Mouse (Mus musculus) gastrocnemius, adult 8-10 months (tissue): Measurements from ENCODE around the gene Spata4. TPM values are rescaled to one million over a fixed set of nuclear protein-coding genes. Genes with fewer than 3 reads are reported as not detected.
"Not testable (repeated sequence)": the region's sequence is repeated elsewhere in the genome, so short reads cannot be mapped to it uniquely, and the experiment has no call there.

Source experiments
- DNase-seq, 2 experiments: peaks; one replicate each; pipeline ENCODE4 v3.0.0; 2022; ENCODE audit warnings: low spot score in 2 of 2
- total RNA-seq, 4 experiments: library from RNA; stranded (reverse); gene quantifications; 2 replicates each; pipeline ENCODE4 v1.2.4; 2022

The Spata4 gene
- total RNA-seq: not detected

DNA sequence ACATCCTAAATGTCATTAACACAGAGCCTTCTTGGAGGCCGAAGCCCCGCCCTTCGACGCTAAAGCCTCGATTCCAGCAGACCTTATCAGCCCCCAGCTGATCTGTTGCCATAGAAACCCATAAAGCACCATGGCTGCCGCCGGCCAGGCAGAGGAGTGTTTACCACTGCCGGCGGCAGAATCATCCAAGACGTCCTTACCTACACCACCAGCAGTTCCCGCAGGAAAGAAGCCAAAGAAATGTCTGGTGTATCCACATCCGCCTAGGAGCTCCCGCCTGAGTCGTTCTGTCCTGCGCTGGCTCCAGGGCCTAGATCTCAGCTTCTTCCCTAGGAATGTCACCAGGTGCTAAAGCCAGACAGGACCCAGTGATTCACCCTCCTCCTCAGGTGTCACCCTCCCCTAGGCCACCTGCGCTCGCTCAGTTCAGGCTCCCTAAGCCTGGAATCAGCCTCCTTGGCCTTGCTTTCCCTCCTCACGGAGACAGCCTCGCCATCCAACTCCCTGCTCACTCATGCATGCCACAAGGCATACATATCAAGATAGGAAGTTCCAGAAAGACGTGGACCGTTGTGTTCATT lies at the start of gene Spata4:
TSS of gene Spata4 (plus strand) at position 111 of the 581 bp plus-strand sequence.
- DNase-seq: no peak

DNA sequence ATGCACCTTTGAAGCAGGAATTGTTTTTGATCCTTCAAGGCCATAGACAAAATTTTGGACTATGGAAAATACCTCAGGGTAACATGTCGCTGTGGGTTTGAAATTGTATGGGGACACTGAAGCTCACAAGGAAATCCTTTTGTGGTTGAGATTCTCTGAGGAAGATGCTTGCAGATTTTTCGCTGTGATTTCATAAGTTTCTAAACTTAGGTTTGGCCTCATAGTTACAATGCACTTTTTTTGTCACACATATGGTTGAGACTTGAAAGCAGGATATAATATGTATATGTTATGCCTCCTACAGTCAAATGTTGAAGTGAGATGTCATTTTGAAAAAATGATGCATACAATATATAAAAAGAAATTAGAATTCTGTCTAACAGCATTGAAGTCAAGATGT lies 45.7 kb upstream of the Spata4 start:
- DNase-seq: no peak

DNA sequence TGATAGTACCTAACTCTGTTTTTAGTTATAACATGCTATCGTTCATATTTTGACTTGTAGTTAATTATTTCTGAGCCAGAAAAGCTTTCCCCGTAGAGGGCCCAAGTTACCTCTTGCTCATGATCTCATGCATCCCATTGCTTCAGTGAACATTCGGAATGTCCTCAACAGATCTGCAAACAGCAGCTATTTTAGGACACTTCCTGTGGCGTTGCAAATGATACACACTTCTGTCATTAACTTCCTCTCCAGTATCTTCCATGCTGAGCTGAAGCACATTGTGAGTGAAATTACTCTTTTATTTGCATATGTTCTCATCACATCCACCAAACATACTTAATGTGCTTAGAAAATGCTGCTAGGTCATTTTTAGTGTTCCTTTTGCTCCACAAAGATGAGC lies 38.4 kb upstream of the Spata4 start:
- DNase-seq: no peak

DNA sequence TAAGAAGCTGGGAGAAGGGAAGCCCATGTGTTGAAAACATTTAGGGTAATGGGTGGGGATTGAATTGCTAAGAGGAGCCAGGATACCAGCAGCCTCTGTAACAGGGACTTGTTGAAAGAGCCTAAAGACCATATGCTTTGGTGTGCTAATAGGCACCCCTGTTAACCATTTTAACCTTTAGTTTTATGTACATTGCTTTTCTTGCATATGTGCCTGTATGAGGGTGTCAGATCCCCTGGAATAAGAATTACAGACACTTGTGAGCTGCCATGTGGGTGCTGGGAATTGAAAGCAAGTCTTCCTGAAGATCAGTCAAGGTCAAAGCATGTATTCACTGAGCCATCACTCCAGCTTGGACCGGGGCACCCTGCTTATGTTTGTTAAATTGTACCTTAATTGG lies 35.4 kb upstream of the Spata4 start:
- no peak for DNase-seq

DNA sequence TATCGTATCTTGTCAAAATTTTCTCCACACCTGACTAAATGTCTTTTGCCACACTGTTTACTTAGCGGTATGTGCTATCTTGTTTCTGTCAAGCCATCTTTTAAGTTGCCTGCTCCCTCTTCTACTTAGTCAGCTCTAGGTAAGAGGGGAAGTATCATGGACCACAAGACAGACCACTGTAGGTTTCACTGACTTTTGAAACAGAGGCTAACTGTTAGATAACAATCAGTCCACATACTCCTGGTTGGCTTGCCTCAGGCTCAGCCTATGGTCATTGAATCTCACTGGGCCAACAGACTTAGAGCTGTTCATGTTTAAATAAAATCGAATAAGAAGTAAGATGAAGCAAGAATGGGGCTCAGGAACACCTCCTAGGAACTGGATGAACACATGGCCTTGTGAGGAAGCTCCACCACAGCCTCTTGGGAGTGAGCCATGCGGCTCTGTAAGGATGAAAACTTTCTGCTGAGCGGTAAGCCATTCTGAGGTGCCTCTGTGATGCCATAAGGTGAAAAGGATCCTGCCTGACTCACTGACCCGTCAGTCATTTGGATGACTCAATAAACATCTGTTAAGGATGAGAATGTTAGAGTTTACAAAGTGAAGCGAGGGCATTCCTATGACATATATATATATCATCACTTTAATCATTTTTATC lies 34.8 kb upstream of the Spata4 start:
- DNase-seq: no peak

DNA sequence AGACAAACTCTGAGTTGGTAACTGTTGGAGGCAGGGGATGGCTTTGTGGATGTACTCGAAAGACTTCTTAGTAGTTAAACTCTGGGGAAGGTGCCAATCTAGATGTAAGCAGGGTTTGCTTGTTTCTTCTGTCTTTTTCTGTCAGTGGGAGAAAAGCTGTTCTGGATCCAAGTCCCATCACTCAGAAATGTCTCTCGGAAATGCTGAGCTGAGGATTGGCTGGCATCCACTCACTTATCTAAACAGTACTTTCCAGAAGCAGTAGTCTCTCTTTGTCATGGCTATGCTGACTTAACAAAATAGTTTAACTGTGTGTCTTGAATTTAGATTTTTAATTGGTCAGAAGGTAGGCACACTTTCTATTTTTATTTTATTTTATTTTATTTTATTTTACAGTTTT lies 33.4 kb upstream of the Spata4 start:
- no peak for DNase-seq

DNA sequence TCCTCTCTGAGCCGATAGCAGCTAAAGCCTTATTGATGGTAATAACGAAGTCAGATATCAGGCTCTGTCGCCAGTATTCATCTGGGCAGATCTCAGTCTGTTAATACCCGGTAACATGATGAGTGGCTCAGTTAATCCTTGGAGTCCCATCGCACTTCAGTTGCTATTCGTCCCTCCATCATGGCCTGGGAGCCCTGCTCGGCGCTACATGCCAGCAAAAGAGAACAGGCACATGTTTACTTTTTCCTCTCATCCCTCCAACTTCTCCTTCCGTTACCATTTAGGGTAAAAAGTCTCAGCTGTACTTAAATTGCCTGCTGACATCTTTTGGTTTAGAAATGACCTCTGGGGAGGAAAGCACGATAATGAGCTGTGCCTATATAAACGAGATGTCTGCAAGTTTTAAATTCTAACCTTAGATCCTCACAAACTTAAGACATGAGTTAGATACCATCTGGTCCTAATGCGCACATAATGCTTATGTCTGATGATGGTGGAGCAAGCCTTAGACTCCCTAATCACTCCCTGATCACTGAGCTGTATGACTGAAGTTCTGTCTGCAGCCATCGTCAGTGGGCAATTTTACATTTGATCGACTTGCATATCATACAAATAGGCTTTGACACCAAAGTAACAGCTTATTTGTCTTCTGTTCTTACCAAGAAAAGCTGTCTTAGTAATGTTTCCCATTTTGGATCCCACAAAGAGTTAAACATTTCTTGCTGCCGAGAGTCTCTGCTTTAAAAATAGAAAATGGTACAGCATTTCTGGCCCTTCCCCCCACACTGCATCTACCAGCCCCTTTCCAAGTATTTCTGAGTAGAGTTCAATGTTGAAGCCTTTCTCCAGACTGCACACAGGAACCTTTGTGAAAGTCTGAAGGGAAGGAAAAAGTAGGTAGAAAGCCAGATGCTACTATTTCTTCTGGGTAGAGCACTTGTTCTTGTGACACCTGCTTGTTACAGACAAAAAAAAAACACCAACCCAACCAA lies 29.7 kb upstream of the Spata4 start:
- peak in 1 of 2 experiments; percentile 7 for DNase-seq

DNA sequence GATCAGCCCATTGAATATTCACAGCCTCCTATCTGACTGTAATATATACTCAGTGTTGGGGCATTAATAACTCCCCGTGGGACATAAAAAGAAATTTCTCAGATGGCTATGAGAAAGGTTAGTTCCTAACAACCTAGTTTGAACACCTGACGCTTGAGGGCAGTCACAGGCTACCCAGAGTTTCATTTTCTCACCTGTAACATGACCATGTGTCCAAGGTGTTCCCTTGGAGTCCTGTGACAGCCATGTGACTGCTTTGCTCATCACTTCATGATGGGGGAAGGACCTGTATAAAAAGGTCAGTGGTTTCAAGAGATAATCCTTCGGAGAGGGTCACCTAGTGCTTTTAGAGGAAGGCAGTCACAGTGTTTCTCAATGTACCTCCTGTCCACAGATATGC lies 19.1 kb upstream of the Spata4 start:
- peak; percentile 15 to 41 for DNase-seq

DNA sequence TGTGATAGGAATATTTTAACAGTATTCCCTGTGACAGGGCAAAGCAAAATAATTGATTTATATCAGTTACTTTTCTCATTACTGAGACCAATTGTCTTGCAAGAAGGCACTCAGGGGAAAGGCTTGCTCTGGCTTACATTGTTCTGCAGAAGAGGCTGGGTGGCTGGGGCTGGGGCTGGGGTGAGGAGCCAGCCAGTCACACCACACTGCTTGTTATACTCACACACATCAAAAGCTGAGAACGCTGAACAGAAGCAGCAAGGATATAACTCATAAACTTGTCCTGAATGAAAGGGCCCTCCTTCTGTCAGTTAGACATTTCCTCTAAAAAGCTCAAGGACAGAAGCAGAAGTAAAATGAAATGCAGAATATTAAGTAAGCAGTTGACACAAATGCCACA lies 17.7 kb upstream of the Spata4 start:
- no peak for DNase-seq

DNA sequence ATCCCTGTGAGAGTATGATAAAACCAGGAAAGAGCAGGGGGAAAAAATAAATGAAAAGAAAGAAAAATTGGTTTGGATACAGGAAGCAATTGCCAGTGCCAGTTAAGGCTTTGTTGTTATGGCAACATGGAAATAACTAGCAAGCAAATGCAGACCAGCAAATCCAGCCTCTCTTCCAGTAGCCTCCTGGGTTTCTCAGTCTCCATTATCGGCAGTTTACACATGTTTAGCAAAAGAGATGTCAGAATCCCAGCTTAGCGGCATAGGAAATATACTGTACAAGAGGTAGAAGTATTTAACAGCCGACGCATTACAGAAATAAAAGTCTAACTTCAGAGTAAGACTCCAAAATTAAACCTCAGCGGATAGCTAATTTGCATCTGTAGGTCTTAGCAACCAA lies 5.9 kb upstream of the Spata4 start:
- DNase-seq: no peak

DNA sequence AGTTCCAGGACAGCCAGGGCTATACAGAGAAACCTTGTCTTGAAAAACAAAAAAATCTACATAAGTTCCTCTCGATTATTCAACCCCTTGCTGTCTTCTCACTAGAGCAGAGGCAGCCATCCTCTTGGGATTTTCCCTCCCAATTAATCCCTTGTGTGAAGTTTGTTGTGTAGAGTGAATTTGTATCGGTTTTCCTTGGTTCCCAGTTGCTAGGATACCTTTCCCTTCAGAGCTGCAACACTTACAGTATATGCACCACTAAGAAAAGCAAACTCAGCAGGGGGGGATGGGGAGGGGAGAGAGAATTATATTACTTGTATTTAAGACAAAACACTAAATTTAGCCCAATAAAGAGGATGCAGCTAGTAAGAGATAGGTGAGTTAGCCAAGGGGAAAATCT lies 4.5 kb upstream of the Spata4 start:
- no peak for DNase-seq

DNA sequence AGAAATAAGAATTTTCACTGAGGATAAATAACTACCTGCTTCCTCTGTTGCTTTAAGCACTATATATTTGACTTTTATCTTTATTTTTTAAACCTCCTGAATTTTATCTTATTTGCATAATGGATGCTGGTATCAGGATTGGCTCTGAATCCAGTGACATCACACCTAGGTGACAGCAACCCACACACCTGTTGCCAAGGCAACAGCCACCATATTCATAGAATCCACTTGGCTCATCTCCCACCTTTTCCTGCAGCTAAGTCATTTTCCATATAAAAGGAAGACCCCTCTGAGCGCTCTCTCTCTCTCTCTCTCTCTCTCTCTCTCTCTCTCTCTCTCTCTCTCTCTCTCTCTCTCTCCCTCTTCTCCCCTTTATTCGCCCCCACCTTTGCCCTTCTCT lies 3.6 kb upstream of the Spata4 start:
- no peak for DNase-seq

DNA sequence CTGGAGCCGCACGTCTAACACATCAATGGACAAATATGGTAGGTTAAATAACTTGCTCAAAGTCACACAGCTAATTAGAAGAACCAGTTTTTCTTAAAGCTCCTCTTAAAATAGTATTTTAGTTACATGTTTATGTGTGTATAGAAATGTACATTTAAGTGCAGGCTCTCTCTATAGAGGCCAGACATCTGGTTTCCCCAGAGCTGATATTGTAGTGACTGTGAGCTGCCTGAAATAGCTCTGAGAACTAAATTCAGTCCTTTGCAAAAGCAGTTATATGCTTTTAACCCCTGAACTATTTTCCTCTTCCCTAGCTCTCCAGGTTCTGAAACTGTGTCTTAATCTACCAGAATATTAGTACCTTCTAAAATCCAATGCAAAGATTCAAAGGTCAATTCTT lies 3.2 kb upstream of the Spata4 start:
- DNase-seq: no peak

DNA sequence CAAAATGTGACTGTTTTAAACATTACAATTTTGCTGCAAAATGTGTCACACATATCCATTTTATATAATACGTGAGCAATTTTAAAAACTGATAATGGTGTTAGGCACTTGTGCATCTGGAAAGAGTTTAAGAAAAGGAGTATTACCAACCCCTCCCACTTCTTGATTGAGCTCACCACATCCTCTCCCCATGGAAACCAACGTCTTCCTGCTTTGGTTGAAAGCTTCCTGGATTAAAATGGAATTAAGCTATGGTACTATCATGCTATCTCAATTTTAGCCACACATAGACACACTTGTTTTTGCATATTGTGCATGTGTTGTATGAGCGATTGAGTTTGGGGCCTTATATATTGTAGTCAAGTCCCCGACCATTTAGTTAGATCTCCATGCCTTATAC lies 2.9 kb downstream of the Spata4 start:
- DNase-seq: no peak

DNA sequence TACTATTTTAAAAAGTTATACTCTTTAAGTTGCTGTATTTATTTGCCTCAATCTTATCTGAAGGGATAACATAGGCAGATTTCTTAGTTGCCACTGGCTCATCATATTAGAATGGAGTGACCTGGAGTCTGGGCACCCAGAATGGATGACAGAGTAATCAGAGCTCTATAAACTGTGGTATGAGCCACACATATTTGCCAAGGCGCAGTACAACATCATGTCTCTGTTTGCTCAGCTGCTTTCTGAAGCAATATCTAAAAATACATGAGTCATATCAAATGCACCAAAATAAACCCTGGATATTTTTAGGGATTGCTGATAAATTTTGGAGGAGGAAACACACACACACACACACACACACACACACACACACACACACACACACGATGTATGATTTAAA lies 8.8 kb downstream of the Spata4 start:
- peak in 1 of 2 experiments; percentile 24 for DNase-seq

DNA sequence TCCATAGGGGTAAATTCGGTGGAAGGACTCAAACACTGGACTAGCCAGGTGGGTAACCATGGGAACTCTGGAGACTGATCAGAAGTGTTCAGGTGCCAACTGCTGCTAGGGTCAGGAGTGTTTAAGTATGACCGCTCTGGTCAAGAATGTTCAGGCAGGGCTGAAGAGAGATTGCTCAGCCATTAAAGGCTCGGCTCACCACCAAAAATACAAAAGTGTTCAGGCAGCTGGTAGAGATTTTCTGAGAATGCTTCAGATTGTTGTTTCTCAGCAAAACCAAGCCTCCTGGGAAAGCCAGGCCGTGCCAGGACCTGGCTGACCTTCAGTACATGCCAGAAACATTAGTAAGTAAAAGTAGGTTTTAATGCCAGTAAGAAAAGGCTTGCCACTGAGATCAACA lies 9.7 kb downstream of the Spata4 start:
- DNase-seq: peak; percentile 5 to 42

DNA sequence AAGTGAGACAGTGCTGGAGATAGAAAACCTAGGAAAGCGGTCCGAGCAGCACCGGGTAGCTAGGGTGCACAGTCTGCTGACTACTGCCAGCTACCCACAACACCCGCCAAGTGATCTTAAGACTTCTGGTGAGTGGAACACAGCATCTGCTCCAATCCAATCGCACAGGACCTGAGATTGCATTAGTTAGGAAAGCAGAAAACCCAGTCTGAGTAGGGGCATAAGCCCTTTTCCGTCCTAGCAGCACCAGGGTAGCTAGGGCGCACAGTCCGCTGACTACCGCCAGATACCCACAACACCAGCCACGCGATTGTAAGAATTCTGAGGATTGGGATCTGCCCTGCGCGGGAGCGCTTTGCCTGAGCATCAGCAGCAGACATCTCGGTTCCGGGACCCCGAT lies 16.1 kb downstream of the Spata4 start:
- DNase-seq: not testable (repeated sequence)

DNA sequence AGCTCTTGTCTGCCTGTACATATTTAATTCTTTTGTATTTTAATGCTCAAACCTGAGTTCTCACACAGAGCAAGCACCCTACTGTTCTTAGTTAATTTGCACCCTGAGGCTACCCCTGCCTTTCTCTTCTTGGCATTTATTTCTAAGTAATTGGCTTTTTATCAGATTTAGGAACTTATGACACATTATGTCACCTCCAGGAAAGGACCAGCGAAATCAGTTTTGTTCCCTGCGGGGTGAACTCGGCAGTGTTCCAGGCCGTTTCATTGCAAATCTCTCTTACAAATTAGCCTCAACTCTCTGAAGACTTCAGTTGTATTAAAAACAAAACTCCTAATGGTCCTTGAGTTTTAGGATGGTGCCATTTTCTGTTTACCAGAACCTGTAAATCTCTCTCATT lies 38.1 kb downstream of the Spata4 start:
- no peak for DNase-seq
